Mouse (Mus musculus): ENCODE data around the gene Ephb1.

- TF ChIP-seq CTCF (IDR thresholded peaks at IDR 0.05 in 2 of 3, conservative IDR thresholded peaks at IDR 0.05 in 1 of 3; ENCODE audit: control insufficient read depth in 1 of 3, insufficient read depth in 1 of 3, low read depth in 2 of 3, low read length in 3 of 3, poor library complexity in 1 of 3, severe bottlenecking in 1 of 3): no peak
- no peak for TF ChIP-seq POLR2A (IDR thresholded peaks at IDR 0.05; ENCODE audit: control insufficient read depth in 1 of 2, insufficient read depth in 1 of 2, low read depth in 1 of 2, low read length in 2 of 2, poor library complexity in 1 of 2)
- TF ChIP-seq ZC3H11A (IDR thresholded peaks at IDR 0.05; ENCODE audit: low read depth, low read length): no peak
- no peak for TF ChIP-seq EP300 (IDR thresholded peaks at IDR 0.05; ENCODE audit: low read depth in 1 of 2, low read length in 2 of 2)
Observed at GRCm38 (mm10) chr9:102201867-102202266, 152.6 kb downstream of the Ephb1 start.
